Mouse (Mus musculus) heart, adult 10 weeks (tissue): Measurements from ENCODE around the gene Gm6096. TPM values are rescaled to one million over a fixed set of nuclear protein-coding genes. Genes with fewer than 3 reads are reported as not detected.

ENCODE experiments used
- polyA plus RNA-seq: library from polyadenylated mRNA; stranded (reverse); fragments of 350-450 nt; fragmentation: Illumina TruSeq; extraction: RNeasy Lipid Tissue Mini Kit (QIAGEN cat#74804); gene quantifications from one replicate; pipeline ENCODE4 v1.2.3, GENCODE M21; 2014; ENCODE audit warnings: low read depth, low replicate concordance

Gene Gm6096
- polyA plus RNA-seq, result not detected

GRCm38 (mm10) chr7:34250738-34251137, at the start of gene Gm6096:
TSS of gene Gm6096 (plus strand) at chr7:34251038.

GRCm38 (mm10) chr7:34230116-34230515, 20.7 kb upstream of the Gm6096 start, which contains the start of gene Gpi1:
TSS of gene Gpi1 (minus strand) at chr7:34230336.

Other genes with a start within 250 kb of the Gm6096 start
- not detected for gene Scgb2b27, start 237.1 kb upstream of the Gm6096 start, polyA plus RNA-seq
- not detected for gene Scgb1b27, start 229.6 kb upstream of the Gm6096 start, polyA plus RNA-seq
- not detected for gene Scgb1b30, start 155.6 kb upstream of the Gm6096 start, polyA plus RNA-seq
- 13.0 TPM for gene Wtip, start 117.8 kb upstream of the Gm6096 start, polyA plus RNA-seq
- 42.7 TPM for gene Uba2, start 81.4 kb upstream of the Gm6096 start, polyA plus RNA-seq
- gene Pdcd2l, start 54.4 kb upstream of the Gm6096 start, polyA plus RNA-seq, result 20.8 TPM
- 554 TPM for gene Gpi1, start 20.7 kb upstream of the Gm6096 start, polyA plus RNA-seq
- 26.9 TPM for gene 4931406P16Rik, start 62.5 kb downstream of the Gm6096 start, polyA plus RNA-seq
- 71.0 TPM for gene Lsm14a, start 142.3 kb downstream of the Gm6096 start, polyA plus RNA-seq